Mouse (Mus musculus): ENCODE measurements at regions not wholly inside any gene's neighbourhood (a gene's known extent, or its start where the extent isn't known, plus 50 kb on each side); places are given as distances from the start of the nearest gene placed in this dataset.
A peak's percentile ranks its signal among the peaks of the same experiment; 100 is the strongest.
"Not testable (repeated sequence)": the region's sequence is repeated elsewhere in the genome, so short reads cannot be mapped to it uniquely, and the experiment has no call there.

- no peak for DNase-seq
Observed at GRCm38 (mm10) chr10:111592416-111593149, 86.5 kb downstream of the Phlda1 start.

GRCm38 (mm10) chr10:111593280-111593679, 87.2 kb downstream of the Phlda1 start:
- DNase-seq: no peak

DNA sequence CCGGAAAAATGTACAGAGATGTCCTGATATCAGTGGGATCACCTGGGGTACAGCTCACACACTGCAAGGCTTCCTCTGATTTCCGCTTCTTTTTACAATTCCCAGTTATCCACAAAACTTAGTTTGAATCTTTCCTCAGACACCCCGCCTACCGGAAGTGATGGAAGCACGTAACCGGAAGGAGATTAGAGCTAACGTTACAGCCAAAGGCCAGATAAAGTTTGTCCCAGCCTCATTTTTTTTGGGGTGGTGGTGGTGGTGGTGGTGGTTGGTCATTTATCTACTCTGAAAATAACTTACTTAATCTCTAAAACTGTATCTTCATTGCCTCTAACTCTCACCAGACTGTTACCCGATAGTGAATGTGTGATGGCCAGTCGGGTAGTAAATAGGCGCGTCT, 88.1 kb downstream of the Phlda1 start:
- no peak for DNase-seq

GRCm38 (mm10) chr10:111594651-111595050, 88.6 kb downstream of the Phlda1 start:
- DNase-seq: no peak

DNA sequence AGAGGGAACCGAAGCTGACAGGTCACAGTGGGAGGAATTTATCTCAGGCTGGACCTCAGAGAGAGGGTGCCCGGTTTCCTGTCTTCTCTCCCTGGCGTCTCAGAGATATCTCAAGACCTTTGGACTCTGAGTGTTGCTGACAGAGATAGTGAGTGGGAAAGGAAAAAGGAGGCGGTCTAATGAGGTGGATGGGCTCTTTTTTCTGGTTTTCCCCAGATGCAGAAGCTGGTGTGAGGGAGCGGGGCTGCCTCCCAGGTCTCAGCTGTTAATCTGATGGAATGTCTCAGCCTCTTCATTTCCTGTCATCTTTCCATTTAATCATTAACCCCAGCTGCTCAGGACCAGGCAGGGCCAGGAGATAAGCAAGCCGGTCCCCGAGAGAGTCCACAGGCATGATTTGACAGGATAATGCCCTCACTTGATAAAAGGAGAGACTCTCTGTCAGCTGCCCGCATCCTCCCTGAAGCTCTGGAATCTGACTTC, 89.5 kb downstream of the Phlda1 start:
- DNase-seq: no peak

DNA sequence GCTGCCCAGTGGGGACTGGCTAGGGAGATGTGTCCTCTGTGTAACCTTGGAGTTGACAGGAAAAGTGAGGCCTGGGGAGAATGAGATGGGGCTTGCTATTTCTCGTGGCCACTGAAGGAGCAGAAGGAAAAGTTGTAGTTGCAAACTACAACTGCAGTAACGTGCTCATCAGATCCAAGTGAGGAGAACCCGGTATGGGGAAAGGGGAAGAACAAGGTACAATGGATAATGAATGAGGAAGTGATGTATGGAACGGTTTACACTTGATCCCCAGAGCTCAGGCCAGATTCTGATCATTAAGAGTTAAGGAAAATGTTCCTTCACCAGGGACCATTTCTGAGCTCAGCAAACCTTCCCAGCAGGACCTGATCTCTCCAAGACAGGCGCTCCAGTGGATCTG, 92.6 kb downstream of the Phlda1 start:
- no peak for DNase-seq

DNA sequence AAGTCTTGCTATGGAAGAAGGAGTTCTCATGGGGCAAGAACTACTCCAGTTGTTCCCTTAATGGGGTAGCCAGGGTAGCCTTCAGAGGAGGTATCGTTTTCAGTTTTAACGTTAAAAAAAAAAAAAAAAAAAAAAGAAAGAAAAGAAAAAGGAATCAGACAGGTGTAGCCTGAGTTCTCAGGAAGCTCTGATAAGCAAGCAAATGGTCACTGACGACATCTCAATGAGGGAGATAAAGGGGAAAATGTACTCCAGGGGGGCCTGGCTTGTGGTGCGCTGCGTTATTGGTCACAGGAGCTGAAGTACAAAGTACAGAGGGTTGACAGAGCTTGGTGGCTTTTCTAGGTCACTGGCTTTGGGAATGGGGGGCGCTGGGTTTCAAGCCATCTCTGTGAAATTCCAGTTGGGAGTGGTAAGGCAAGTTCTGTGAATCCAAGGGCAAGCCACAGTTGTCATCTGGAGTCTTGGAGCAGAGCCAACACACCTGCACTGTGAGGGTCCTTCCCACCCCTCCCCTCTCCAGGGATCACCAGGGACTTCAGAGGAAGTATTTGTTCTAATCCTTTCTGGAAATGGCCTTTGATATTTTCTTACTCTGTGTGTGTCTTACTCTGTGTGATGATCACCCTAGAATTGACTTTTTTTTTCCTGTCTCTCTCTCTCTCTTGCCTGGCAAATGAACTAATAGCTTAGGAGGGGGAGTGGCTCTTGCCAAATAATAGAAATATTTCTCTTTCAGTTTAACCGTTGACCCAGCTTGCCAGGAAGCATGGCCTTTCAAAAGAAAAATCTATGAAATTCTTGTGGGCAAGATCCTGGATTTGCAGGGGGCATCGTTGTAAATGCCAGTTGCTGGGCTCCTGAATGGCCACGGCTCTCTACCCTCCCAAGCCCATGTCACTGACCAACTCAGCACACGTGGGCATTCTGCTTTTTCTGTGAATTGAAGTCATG, 93.5 kb downstream of the Phlda1 start:
- DNase-seq: no peak

DNA sequence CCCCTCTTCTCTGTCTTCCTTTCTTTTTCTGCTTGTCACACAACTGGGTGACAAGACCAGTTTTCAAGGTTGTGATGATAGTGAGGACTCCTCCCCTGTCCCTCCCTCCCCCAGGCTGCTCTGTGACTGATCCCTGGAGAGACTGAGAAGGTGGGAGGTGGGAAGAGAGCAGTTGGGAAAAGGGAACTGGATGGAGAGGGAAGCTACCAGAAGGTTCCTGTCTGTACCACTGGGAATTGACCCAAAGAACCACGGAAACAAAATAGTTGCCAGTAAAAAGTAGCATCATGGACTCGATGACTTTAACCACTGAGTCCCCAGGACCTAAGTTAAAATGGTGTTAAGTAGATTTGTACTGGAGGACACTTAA, 94.2 kb downstream of the Phlda1 start:
- DNase-seq: no peak

DNA sequence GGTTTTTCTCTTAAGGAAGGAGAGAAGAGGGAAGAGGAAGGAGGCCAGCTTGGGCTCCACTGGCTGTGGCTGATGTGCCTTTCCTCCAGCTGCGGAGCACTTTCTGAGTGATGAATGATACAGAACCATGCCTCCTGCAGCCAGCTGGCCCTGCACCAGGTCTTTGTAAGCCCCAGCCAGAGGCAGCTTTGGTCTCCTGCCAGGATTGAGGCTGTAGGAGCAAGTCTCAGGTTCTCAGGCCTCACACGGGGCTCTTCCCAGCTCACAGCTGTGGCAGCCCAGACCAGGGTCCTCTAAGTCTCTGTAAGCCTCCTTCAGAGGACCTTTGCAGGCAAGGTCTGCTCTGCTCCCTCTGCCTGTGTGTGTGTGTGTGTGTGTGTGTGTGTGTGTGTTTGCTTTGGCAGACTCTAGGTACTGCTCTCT, 94.6 kb downstream of the Phlda1 start:
- peak; percentile 19 to 22 for DNase-seq

- no peak for DNase-seq
Observed at GRCm38 (mm10) chr10:111603166-111603565, 97.1 kb downstream of the Phlda1 start.

GRCm38 (mm10) chr10:111607381-111607780, 101.3 kb downstream of the Phlda1 start:
- DNase-seq: not testable (repeated sequence)

DNA sequence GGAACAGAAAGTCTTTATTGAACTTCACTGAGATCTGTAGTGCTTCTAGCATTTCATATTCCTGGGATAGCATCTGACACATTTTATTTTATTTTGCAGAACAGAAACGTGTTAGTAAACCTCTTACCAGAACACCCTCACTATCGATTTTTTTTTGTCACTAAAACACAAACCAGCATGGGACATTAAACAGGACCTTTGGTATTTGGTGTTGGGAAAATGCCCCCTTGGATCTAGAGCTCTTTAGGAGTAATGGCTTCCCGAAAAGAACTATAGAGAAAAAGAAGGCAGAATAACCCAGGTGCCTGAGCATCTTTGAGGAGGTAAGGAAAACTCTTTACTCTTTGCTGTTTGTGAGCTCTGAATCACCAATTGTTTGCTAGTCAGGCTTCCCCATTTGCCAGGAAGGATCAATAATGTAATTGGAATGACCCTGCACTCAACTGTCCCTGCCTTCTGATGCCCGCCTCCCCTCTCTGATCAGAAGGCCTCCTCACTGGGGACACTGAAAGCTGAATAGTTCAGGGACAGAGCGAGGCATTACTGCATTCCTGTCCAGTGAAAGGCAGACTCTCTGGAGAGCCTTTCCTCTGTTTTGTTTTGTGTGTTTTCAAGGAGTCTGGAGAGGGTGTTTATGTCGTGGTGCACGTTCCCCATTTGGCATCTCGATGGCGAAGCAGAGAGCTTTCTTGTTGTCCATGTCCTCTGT, 102.5 kb downstream of the Phlda1 start:
- DNase-seq: no peak

GRCm38 (mm10) chr10:111609889-111610288, 103.8 kb downstream of the Phlda1 start:
- DNase-seq: no peak

DNA sequence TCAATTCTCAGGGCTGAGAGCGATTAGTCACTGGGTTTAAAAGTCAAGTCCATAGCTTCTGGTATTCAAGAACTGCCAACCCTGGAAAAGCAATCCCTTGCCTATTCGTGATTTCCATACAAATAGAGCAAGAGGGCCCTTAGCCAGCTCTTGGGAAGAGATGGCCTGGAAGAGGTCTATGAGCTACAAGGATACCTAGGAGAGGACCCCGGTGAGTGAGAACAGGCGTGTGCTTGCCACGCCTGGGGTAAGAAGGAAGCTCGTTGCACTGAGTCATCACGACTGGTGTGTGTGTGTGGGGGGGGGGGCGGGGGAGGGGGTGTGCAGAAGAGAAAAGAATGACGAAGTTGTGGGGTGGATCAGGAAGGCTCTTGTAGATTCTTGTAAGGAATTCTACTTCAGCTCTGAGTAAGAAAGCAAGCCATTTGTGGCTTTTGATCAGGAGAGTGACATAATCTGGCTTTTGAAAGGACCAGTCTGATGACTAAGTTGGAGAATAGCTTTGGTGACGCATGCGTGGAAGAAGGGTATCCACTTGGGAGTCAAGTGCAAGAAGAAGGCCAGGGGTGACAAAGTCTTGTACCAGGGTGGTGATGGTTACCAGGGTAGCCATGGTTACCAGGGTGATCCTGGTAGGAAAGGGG, 113.7 kb downstream of the Phlda1 start:
- no peak for DNase-seq

DNA sequence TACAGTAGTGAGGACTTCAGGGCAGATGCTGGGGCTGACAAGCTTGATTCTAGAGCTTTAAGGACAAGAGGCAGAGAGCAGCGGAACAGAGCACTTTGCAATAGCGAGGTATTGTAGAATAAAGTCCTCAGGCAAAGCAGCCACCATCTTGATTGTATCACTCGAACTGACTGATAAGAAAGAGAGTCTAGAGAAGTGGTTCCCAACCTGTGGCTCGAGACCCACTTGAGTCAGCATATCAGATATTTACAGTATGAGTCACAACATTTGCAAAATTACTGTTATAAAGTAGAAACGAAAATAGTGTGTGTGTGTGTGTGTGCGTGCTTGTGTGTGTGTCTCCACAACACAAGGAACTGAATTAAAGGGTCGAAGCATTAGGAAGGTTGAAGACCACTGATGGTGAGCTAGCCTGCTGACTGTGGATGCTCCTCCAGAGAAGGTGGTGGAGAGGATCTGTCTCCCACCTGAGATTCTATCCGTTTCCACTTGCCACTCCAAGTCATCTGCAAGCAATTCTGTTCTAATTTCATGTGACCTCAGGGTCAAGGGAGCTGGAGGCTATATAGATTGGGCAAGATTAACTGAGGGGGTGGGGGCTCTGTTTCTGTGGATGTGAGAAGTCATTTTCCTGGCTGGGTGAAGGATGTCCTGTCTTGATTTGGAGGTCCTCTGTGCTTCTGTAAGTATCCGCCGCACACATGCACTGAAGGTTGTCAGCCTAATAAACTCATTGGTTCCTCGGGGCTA, 115.0 kb downstream of the Phlda1 start:
- DNase-seq: no peak

GRCm38 (mm10) chr10:111622789-111623188, 116.7 kb downstream of the Phlda1 start:
- DNase-seq: no peak

DNA sequence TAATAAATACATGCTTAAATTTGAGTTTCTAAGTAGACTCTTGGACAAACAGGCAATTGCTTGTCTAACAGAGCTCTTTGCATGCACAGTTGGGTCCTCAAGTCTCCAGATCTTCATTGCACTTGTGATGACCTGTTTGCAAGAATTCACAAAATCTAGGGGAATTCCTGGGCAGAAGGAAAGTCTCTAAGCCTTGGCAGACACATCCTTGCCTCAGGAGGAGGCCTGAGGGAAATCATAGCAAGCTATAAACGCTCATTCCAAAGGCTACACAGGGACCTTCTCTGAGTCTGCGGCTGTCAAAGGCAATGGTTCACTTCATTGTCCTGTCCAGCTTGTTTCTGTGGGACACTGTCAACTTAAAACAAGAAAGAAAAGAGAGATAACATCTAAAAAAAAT, 117.9 kb downstream of the Phlda1 start:
- no peak for DNase-seq

GRCm38 (mm10) chr10:111624624-111625023, 118.5 kb downstream of the Phlda1 start:
- DNase-seq: no peak

- no peak for DNase-seq
Observed at GRCm38 (mm10) chr10:111625573-111625972, 119.5 kb downstream of the Phlda1 start.

GRCm38 (mm10) chr10:111626009-111626408, 119.9 kb downstream of the Phlda1 start:
- DNase-seq: no peak

GRCm38 (mm10) chr10:111636283-111636682, 130.2 kb downstream of the Phlda1 start:
- peak; percentile 18 to 39 for DNase-seq

Measured in thymus, adult 18-20 months (tissue).